Mouse (Mus musculus): ENCODE measurements around the gene BC005537.
"Not testable (repeated sequence)": the region's sequence is repeated elsewhere in the genome, so short reads cannot be mapped to it uniquely, and the experiment has no call there.

BC005537 gene

GRCm38 (mm10) chr13:24799925-24800673, 1.4 kb upstream of the BC005537 start:
- DNase-seq (ENCODE audit: low spot score) = peak; percentile 54

- DNase-seq (ENCODE audit: low spot score) = peak; percentile 97
These were observed 666 bp upstream of the BC005537 start for GRCm38 (mm10) chr13:24800674-24801307.

- DNase-seq (ENCODE audit: low spot score) = peak; percentile 59
These were observed 754 bp downstream of the BC005537 start for GRCm38 (mm10) chr13:24802131-24802691.

DNA sequence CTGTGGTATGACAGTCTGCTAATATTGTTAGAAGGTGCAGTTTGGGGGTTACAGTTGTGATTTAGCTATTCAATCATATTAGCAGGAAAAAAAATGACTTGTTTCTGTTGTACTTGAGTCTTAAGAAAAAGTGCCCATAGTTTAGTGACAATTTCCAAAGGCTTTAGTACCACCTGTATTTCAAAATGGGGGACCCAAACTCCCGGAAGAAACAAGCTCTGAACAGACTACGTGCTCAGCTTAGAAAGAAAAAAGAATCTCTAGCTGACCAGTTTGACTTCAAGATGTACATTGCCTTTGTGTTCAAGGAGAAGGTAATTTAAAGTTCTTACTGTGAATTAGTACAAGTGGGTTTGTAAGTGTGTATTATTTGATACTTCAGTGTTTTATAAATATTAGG, 1.7 kb downstream of the BC005537 start:
- DNase-seq (ENCODE audit: low spot score) = no peak

DNA sequence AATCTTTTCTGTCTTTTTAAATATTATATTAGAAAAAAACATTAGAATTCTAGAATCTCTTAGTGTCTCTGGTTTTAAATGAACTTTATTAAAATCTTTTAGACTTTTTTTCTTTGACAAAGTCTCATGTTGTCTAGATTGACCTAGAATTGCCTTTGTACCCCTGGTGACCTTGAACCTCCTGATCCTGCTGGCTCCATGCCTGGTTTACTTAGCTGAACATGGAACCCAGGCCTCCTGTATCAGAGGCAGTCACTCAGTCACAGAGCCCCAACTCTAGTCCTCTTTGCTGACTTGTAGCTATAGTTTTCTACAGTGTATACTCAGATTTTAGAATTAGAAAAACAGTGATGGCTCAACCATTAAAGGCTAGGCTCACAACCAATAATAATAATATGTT, 4.6 kb downstream of the BC005537 start:
- peak; percentile 60 for DNase-seq (ENCODE audit: low spot score)

GRCm38 (mm10) chr13:24812521-24812920, 11.1 kb downstream of the BC005537 start:
- DNase-seq (ENCODE audit: low spot score) = no peak

DNA sequence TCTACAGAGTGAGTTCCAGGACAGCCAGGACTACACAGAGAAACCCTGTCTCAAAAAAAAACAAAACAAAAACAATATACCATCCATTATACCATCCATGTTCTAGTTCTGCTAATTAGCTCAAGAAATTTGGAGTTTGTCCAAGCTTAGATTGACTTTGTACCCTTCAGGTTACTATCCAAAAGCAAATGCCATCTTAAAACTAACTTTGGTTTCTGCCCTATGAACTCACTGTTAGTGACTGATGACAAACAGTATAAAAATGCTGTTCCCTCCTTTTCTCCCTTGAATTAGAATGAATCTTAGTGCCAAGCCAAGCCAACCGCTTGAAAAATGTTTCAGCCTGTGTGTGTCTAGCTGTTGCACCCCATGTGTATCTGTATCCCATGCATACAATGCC, 13.2 kb downstream of the BC005537 start:
- DNase-seq (ENCODE audit: low spot score) = no peak

GRCm38 (mm10) chr13:24816125-24817092, 15.0 kb downstream of the BC005537 start:
- no peak for DNase-seq (ENCODE audit: low spot score)

- no peak for DNase-seq (ENCODE audit: low spot score)
These were observed 18.5 kb downstream of the BC005537 start for GRCm38 (mm10) chr13:24819931-24820330.

DNA sequence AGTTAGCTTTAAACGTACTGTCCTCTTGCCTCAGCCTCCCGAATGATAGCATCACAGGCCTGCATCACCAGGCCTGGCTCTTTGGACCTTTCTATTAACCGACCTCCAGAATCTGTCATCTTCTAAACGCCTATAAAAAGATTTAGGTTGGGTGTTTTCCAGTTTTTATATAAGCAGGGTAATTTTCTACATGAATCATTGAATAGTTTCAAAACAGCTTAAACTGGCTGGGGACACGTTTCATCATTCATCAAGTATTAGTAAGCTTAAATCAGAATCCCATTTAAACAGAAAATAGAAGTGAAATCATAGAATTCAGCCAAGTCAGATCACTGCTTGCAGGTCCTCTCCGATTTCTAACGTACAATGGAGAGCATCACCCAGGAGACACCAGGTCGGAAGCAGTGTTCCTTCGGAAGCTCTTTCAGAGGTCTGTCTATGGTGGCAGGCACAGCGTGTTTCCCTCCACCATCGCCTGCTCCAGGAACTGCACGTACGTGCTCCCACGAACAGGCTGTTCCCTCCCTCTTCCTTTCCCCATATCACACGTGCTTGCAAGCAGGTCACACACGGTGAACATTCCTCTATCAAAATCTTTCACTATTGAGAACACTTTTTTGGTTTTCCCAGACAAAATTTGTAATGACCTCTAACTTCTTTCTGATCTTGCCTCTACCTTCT, 21.3 kb downstream of the BC005537 start:
- DNase-seq (ENCODE audit: low spot score) = no peak

GRCm38 (mm10) chr13:24824647-24825046, 23.2 kb downstream of the BC005537 start:
- DNase-seq (ENCODE audit: low spot score) = no peak

- DNase-seq (ENCODE audit: low spot score) = no peak
These were observed 24.1 kb downstream of the BC005537 start for GRCm38 (mm10) chr13:24825587-24825986.

GRCm38 (mm10) chr13:24826116-24826515, 24.7 kb downstream of the BC005537 start:
- DNase-seq (ENCODE audit: low spot score) = no peak

DNA sequence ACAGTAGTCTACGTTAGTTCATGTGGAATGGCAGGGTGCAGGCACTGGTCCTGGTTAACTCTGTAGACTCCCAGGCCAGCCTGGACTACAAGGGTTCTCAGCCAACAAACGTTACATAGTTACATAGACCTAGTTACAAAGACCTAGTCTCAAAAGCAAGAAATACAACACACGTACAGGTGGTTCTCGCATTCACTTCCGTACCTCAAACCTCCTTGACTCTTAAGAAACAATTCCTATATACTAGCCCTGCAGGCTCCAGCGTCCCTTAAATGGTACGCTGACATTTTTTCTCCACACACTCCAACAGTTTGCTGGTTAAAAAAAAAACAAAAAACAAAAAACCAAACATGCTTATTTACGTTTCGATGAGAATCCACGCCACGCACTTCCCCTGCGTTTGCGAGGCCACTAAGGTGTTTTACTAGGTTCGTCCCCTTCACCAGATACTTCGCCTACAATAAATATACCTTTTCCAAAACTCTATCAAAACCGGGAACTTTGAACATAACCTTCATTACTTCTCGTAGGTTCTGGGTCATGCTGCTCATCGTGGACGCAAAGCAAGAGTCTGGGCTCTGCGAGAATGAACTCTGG, 29.4 kb downstream of the BC005537 start:
- no peak for DNase-seq (ENCODE audit: low spot score)

DNA sequence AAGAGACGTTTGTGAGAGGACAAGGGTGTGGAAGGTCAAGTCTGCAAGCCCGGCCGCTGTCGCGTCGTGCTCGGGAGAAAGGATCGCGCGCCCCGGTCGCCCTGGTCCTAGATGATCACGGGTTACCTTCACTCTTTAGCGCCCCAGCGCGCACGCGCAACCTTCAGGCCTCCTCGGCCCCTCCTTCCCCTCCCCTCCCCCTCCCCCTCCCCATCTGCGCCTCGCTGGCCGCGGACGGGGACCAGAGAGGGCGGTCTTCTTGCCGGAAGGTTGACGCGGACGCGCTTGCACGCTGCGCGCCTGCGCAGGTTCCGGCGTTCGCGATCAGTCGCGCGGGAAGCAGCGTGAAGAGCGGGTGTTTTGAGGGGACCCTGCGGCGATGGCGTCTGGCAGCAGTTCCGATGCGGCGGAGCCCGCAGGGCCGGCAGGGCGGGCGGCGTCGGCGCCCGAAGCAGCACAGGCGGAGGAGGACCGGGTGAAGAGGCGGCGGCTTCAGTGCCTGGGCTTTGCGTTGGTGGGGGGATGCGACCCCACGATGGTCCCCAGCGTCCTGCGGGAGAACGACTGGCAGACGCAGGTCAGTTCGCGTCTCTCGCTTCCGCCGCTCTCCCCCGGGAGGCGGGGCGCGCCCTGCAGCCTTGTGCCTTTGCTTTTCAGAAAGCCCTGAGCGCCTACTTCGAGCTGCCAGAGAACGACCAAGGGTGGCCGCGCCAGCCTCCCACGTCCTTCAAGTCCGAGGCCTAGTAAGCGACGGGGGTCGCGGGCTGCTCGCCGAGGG, 30.1 kb downstream of the BC005537 start, which contains the start of the genes Acot13 and Tdp2:
TSS of gene Acot13 (minus strand) at position 188 of the 778 bp plus-strand sequence.
TSS of gene Tdp2 (plus strand) at position 327 of the 778 bp plus-strand sequence.
- DNase-seq (ENCODE audit: low spot score) = peak; percentile 96

GRCm38 (mm10) chr13:24832131-24832810, 30.8 kb downstream of the BC005537 start:
- no peak for DNase-seq (ENCODE audit: low spot score)

DNA sequence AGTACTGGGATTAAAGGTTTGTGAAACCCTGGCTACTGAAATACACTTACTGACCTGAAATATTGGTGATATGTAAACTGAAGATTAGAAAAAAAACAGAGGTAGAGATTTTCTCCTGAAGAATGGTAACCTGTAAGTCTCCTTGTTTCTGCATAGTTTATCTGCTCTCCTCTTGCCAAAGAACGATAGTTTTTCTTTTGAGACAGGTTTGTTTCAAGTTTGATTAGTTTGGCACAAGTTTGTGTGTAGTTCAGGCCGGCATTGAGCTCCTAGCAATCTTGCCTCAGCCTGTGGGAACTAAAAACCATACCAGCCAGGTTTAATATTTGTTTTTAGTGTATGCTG, 31.3 kb downstream of the BC005537 start:
- no peak for DNase-seq (ENCODE audit: low spot score)

DNA sequence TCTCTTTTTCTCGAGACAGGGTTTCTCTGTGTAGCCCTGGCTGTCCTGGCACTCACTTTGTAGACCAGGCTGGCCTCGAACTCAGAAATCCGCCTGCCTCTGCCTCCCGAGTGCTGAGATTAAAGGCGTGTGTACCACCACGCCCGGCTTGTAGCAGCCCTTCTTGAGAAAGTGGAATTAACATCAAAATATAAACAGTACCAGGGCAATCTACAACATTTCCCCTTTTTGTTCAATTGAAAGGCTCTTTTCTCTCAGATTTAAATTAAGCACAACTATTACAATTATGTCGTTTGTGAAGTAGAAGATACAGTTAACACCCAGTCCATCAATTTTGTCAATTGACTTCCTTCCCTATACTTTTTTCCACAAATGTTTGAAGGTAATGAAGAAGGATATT, 36.3 kb downstream of the BC005537 start:
- DNase-seq (ENCODE audit: low spot score) = not testable (repeated sequence)

DNA sequence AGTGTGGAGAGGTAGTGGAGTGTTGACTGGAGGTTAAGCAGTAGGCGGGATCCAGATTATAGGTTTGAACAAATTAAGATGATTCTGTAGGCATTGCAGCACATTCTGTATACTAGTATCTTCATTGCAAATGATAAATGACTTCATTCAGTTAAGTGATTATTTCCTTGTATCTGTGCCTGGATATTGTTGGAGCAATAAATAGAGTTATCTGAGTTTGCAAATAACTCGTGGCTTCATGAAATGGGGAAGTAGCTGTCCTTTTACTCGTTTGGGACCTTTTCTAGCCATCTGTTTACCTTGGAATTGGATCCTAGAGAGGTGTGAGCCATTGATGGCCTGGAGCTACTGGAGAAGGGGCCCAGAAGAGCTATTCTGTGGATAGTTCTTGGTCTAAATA, 38.4 kb downstream of the BC005537 start:
- no peak for DNase-seq (ENCODE audit: low spot score)

- DNase-seq (ENCODE audit: low spot score) = no peak
These were observed 40.2 kb downstream of the BC005537 start for GRCm38 (mm10) chr13:24841702-24842101.

Measured in testis, postnatal 10 days (tissue).